Mouse (Mus musculus): ENCODE data around the gene Gjc2. TPM values are rescaled to one million over a fixed set of nuclear protein-coding genes. Genes with fewer than 3 reads are reported as not detected.
"Not testable (repeated sequence)": the region's sequence is repeated elsewhere in the genome, so short reads cannot be mapped to it uniquely, and the experiment has no call there.

The Gjc2 gene
- 8.9 and 9.5 TPM in 2 replicates for polyA plus RNA-seq (2012; rRNA removed)

DNA sequence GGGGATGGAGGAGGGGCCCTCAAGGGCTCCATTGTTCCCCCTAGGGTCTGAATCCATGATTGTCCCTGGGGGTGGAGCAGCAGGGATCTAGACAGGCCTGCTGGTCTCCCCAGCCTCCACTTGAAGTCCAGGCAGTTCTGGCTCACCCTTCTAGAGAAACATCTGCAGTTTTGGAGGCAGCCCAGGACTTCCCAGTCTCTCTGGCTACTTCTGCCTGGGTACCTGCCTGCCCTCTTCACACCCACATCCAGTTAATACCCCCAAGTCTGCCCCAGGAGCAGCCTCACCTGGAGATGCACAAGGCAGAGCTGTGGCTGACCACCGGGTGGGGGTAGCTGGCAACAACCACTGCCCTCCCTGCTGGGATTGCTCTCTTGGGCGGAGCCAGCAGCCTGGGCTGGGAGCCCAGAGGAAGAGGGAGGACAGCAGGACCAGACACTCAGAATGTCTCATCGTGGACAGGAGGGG lies at the start of gene Gjc2:
Gene Gjc2, minus strand, starts transcription at position 350 of the 468 bp plus-strand sequence.
- no peak for DNase-seq (ENCODE audit: low spot score)

DNA sequence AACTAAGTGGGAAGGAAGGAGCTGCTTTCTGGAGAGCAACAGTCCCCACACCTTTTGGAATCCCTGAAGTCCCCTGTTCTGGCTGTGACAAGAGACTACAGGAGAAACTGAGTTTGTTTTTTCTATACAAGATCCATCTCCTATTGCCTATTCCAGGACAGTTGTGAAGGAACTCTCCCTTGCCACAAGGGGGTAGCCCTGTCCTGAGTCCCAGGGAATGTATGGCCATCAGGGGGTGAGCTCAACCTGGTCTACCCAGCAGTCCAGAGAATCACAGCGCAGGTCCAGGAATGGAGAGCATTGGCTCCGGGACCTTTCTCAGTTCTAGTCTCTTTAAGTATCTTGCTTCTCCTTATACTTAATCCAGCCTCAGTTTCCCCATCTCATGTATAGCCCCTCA lies 49.8 kb upstream of the Gjc2 start:
- no peak for DNase-seq (ENCODE audit: low spot score)

DNA sequence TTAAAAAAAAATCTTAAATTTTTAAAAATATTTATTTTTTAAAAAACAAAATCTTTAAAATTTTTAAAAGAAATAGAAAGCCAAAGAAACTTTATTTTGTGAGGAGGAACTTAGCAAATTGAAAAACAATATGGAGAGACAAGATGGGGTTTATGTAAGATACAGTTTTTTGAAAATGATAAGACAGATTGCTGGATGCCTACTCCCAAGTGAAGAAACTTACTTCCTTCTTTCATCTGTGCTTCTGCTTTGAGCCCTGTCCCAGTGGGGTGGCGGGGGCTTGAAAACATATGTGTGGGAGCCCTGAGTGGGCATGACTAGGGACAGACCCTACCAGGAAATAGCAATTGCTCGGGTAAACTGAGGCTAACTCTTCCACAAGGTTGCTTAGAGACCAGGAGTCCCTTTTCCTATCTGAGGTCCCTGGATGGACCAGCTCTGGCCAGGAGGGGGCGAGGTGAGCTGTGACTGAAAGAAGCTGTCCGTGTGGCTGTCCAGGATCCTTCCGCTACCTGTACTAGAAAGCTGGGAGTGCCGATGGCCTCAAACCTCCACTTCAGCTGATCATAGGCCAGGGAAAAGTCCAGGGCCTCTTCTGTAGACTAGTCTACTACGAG lies 47.2 kb upstream of the Gjc2 start:
- DNase-seq (ENCODE audit: low spot score) = peak; percentile 53

DNA sequence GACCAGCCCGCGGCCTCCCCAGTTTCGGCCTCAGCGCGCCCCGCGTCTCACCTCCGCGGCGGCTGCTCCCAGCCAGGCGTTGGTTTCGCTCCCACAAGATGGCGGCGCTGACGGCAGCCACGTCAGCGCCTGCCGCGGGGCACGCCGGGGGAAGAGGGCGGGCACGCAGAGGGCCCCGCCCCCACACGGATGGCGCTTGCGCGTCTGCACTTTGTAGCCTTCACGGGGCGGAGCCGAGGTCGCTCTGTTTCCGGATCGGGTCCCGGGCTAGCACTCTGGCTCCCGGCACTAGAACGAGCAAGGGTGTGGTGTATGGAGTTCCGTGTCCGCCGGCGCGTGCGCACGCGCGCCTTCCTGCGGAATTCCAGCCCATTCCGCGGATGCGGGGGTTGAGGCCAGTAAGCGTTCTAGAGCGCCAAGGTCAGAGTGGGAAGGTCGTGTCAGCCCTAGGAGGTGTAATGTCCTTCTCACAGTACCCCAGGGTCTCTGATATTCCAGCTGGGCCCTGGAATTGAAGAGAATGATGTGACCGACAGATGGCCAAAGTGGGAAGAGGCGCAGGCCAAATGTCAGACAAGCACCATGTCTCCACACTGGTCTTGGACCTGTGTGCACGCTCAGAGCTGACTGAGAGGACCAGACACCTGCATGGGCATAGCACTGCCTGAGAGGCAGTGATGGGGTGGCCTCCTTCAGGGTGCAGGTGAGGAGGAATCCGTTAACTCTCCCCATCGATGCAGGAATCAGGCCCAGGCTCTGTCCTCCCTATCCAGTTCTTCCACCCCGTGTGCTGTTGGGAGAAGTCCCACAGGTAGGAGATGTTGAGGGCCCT lies 45.3 kb upstream of the Gjc2 start, which contains the start of gene Arf1:
Gene Arf1, minus strand, starts transcription at position 149 of the 832 bp plus-strand sequence.
- DNase-seq (ENCODE audit: low spot score) = peak; percentile 97

DNA sequence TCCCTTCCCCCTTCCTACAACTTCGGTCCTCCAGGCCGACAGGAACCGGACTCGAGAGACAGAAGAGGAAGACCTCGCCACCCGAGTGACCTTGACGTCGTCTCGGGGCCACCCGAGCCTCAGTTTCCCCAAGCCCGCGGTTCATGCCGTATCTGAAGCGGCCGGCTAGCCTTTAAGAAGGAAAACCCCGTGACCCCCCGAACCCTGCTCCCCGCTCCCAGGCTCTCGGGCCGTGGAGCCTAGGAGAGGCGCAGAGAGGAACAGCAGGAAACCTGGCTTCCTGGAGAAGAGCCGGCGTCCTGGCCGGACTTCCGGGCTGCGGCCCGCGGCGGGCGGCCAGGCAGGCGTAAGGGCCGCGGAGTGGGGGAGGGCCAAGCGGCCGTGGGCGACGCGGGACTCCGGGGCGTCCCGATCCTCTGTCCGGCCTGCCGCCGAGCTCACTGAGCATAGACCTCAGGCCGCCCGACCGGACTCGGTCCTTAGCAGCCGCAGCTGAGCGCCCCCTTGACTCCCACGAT lies 44.6 kb upstream of the Gjc2 start:
- DNase-seq (ENCODE audit: low spot score) = no peak

DNA sequence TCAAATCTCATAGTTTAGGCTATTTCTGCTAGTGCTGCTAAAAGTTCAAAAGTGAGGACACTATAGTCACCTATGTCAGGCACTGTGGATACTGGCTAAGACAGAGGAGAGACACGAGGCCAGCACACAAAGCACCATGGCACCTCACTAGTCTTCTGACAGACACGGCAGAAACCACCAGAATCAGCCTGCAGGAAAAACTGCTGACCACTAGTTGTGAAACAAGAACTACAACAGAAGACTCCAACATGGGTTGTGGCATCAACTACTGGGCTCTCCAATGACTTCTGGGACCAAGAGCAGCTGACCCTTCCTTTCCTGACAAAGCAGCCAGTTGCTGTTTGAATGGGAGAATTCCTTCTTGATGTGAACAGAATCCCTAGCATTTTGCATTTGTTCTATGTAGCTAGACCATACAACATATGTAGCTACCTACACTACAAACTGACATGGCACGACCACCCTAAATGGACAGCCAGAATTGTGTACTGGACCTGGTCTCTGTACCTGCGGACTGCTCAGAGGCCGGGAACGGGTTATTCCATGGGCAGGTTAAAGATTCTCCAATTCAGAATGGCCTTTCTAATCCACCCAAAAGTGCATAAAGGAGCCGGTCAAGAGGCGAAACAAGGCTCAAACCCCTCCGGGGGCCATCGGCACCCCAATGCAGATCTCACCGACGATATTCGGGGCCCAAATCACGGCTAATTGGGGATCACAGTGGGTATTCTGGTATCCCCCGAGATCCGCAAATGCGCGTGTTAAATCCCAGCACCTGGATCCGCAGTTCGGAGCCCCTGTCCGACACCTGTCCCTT lies 44.0 kb upstream of the Gjc2 start:
- DNase-seq (ENCODE audit: low spot score) = no peak

DNA sequence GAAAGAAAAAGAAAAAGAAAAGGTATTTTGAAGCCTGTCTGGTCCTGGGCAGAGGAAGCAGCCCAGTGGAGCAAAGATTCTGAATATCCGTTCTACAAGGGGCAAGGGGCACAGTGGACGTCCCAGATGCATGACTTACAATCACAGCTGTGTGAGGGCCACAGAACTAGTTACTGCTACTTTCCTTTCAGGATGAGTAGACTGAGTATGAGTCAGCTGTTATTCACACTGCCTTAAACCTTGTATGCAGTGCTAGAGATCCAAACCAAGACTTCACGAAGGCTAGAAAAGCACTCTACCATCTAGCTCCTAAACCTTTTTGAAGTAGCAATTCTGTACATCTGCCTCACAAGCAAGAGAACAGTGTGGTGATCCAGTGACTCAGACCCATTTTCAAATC lies 43.2 kb upstream of the Gjc2 start:
- no peak for DNase-seq (ENCODE audit: low spot score)

DNA sequence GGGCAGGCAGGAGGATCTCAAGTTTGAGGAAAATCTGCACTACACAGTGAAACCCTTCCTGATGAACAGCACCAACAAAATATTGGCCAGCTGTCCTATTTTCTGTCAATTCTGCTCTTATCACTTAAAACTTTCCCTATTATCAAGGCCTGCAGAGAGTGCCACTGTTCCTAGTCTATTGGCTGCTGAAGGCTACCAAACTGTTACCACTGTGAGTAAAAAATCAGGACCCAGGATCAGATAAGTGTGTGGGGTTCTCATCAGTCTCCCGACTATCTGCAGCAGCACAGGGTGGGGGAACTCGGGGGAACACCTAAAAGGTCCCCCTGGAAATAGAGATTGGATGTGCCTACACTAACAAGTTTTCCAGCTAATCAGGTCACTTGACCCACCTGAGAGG lies 42.2 kb upstream of the Gjc2 start:
- no peak for DNase-seq (ENCODE audit: low spot score)

DNA sequence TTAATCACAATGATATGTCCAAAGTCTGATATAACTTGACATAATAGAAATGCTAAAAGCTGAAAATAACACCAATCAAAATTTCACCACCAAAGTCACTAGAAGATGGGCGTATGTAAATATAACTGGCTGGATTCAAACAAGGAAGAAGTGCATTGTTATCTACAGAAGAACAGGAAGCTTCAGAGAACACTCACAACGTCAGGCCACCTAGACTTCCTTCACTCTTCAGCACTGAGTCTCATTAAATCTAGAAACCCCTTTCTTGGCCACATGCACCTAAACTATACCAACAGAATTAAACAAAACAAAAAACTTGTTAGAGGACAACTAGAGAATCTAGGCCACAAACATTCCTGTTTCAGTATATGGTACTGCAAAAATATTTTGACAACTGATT lies 41.5 kb upstream of the Gjc2 start:
- DNase-seq (ENCODE audit: low spot score) = no peak

DNA sequence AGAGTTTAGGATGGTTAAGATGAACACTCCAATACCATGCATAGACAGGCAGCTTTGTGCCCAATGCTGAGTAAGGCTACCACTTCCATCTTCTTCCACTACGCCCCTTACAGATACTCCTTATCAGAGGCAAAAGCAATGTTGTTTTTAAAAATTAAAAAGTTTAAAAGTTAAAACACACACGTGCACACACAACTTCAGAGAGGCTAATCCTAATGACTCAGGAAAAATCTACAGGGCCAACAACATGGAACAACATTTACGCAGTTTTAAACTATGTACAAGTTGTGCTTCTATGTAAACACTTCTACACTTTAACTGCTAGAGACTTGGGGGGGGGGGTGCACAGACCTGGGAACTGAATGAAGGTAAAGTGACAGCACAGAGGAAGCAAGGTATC lies 41.0 kb upstream of the Gjc2 start:
- DNase-seq (ENCODE audit: low spot score) = no peak

DNA sequence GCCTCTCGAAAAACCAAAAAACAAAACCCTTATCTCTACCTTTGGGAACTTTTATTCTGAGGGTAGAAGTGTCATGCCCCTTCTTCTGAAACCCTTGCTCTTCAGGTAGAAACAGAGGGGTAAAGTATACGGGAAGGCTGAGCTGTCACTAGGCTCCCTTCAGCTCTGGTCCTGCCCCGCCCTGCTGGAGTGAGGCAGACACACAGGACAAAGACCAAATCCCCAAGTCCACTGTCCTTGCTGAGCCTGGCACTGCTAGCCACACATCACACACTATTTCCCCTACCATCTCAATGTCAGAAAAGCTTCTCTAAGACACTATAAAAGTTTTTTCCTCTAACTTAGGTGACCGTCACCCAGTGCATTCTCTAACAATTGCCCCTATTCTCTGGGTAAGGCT lies 39.3 kb upstream of the Gjc2 start:
- no peak for DNase-seq (ENCODE audit: low spot score)

DNA sequence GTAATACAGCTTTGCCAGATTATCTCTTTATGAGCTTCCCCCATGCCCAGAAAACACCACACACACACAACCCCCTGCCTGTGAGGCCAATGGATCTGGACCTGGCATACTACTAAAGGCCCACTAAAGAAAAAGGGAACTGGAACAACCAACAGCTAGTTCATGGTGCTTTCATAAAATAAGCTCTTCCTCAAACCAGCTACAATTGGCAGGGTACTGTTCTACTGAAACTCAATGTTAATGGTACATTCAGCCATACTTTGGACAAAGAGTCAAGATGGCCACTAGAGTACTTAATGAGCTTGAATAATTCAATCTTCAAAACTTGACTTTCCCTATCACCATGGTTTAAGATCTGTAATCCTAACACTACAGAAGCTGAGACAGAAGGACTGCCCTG lies 38.6 kb upstream of the Gjc2 start:
- DNase-seq (ENCODE audit: low spot score) = no peak

DNA sequence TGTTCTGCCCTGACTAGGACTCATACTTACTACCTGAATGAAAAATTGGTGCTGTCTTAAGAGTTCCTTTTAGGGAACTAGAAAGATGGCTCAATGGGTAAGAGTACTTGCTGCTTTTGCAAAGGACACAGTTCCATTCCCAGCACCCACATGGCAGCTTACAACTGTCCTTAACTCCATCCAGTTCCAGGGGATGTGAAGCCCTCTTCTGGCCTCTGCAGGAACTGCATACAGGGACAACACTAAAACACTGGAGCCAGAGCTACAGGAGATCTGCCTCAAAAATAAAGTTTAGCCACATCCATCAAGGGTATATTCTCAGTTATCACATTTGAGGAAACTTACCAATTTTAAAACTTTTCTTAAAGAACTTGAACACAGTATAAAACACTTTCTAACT lies 36.1 kb upstream of the Gjc2 start:
- DNase-seq (ENCODE audit: low spot score) = no peak

DNA sequence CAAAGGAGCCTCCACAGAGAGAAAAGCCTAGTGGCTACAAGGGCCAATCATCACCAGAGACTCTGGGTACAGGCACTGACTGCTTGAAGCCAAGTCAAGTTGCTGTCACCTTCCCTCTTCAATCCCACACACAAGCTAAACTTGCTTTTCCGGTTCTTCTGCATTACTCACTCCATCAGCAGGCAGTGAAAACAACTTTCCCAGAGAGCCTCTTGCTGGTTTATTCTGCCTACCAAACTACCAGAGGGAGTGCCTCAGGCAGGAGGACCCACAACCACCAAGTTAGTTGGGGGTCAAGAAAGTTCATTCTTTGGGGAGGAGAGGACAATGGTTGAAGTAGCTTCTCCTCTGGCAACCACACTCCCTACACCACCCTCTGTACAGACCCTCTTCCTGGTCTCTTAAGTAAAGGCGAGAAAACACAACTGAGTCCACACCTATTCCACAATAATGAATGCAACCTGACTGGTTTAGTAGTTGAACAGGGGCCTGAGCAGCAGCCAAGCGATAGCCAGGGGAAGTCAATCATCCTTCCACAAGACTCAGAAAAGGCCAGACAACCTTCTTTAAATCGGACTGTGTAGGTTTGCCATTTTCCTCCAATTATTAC lies 35.5 kb upstream of the Gjc2 start:
- DNase-seq (ENCODE audit: low spot score) = no peak

DNA sequence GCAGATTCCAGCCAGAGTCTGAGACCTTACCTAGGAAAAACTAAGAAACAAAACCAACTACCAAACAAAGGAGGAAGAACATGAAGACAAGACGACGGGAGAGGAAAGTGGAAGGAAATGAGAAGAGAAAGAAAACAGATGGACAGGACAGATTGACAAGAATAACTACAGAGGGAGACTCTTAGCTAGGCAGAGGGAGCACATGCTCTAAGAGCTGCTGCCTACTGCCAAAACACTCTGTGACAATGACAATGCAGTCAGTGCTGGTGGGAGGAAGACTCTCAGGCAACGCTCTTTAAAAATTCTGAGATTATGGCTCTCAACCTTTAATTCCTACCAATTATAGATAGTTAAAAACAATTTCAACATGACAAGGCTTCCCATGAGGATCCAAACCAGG lies 33.9 kb upstream of the Gjc2 start:
- no peak for DNase-seq (ENCODE audit: low spot score)

DNA sequence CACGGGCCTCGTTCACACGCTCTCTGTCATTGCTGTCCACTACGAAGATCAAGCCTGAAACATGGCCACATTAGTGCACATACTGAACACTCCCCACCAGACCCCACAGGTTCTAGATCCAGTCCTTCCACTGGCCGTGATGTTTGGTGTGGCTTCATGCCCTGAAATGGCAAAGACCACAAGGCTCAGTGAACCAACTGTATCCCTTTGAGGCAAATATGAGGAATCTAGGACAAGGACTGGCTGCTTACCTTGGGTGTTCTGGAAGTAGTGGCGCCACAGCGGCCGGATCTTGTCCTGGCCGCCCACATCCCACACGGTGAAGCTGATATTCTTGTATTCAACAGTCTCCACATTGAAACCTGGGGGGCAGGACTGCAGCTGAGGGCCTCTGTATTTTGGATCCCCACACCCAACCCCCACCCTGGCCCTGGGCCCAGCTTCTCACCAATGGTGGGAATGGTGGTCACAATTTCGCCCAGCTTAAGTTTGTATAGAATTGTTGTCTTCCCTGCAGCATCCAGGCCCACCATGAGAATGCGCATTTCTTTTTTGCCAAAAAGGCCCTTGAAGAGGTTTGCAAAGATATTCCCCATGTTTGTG lies 30.0 kb upstream of the Gjc2 start:
- no peak for DNase-seq (ENCODE audit: low spot score)

DNA sequence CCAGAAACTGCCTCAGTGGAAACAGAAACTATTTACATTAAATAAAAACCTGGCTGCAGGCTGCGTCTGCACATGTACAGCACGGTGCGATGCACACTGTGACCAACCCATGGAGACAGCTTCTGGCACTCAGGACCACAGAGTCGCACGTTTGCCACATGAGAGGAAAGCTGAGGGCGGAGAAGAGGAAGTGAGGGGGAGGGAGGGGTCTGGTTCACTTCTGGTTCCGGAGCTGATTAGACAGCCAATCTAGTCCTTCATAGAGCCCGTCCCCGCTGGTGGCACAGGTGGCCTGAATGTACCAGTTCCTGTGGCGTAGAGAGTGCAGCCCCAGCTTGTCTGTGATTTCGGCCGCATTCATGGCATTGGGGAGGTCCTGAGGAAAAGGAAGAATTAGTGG lies 29.3 kb upstream of the Gjc2 start:
- DNase-seq (ENCODE audit: low spot score) = not testable (repeated sequence)

DNA sequence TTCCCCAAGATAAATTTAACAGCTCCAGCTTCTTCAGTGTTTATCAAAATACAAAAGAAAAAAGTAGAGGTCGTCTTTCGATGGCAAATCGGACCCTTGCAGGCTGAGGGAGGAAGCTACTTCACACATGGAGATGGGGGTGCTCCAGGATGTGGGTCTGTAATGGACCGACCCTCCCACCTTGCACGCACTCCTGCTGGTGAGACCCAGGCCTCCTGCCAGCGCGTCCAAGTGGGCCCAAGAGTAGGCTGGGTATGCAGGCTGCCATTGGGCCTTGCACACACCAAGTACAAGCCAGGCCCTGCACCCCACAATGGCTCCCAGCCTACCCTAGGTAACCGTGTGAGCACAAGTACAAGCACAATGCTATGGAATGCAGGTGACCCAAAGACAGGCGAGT lies 28.5 kb upstream of the Gjc2 start:
- DNase-seq (ENCODE audit: low spot score) = not testable (repeated sequence)

DNA sequence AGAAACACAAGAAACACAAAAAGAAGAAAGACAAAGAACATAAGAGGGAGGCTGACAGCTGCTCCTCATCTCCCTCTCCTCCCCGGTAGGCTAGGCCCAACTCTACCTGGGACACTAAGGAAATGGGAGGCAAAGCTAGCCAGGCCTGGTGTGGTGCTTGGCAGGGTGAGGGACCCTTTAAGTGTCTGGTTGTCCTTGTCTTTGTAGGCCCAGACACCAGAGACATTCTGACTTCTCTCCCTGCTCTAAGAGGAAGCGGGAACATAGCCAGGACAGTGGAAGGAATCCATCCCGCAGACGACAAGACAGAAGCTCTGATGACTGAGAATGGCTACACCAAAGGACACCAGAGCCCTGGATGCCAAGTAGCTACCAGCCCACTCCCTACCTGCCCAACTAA lies 27.0 kb upstream of the Gjc2 start:
- no peak for DNase-seq (ENCODE audit: low spot score)

DNA sequence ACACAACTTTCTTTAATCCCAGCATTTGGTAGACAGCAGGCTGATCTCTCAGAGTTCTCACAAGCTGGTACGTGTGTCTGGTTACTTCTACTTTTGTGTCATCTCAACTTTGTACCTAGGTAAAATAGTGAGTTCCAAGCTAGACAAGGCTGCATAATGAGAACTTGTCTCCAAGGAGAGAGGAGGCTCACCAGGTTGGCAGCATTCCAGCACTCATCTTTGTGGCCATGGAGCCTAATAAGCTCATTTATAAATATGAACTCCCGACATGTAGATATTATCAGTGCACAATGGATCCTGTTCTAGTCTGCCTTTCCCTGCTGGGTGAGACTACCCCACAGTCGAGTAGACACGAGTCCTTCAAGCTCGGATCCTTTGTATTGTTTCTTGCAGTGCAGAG lies 26.6 kb upstream of the Gjc2 start:
- no peak for DNase-seq (ENCODE audit: low spot score)

DNA sequence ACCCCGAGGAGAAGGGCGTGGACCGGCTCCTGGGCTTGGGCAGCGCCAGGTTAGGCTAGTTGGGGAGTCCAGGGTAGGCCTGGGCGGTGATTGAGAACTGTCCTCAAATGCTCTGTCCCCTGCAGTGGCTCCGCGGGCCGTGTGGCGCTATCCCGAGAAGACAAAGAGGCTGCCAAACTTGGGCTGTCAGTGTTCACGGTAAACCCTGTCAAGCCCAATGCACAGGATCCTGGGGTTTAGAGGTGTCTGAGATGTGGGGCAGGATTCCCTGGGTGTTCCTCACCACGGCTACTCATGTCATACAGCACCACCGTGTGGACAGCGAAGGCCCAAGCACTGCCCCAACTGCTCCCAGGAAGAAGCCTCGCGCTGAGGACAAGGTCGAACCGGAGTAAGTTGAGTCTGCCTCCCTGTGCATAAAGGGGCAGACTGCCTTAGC lies 26.0 kb upstream of the Gjc2 start:
- DNase-seq (ENCODE audit: low spot score) = peak; percentile 52

All from urinary bladder, adult 2 months (tissue).